Mouse (Mus musculus) neural tube, embryonic 15.5 days (tissue): ENCODE measurements around the gene Ret. TPM values are rescaled to one million over a fixed set of nuclear protein-coding genes. Genes with fewer than 3 reads are reported as not detected.

Experiments used
- ATAC-seq: fragments of 200-750 bp; cut with Nextera tagmentation; 2 replicates; pipeline ENCODE4 v1.8.0; 2017; ENCODE audit warnings: mild to moderate bottlenecking, moderate TSS enrichment, moderate library complexity; ENCODE audit not compliant: low FRiP score
- H3K27ac ChIP-seq: fragments of 300-500 bp; sonication (generic); replicated peaks from 2 replicates; pipeline ENCODE4 v1.5.1; 2015; ENCODE audit warnings: mild to moderate bottlenecking, inconsistent platforms
- H3K27me3 ChIP-seq: fragments of 300-500 bp; sonication (generic); replicated peaks from 2 replicates; pipeline ENCODE4 v1.6.1; 2015; ENCODE audit warnings: inconsistent platforms
- H3K36me3 ChIP-seq: fragments of 300-500 bp; sonication (generic); 2 replicates; pipeline ENCODE4 v1.6.1; 2015; ENCODE audit warnings: inconsistent platforms
- H3K4me1 ChIP-seq: fragments of 300-500 bp; sonication (generic); 2 replicates; pipeline ENCODE4 v1.6.1; 2015; ENCODE audit warnings: inconsistent platforms
- H3K4me2 ChIP-seq: fragments of 300-500 bp; sonication (generic); 2 replicates; pipeline ENCODE4 v1.6.1; 2015; ENCODE audit warnings: inconsistent platforms, mild to moderate bottlenecking, moderate library complexity
- H3K4me3 ChIP-seq: fragments of 300-500 bp; sonication (generic); replicated peaks from 2 replicates; pipeline ENCODE4 v1.5.1; 2015; ENCODE audit warnings: mild to moderate bottlenecking, inconsistent platforms
- H3K9ac ChIP-seq: fragments of 300-500 bp; sonication (generic); replicated peaks from 2 replicates; pipeline ENCODE4 v1.6.1; 2015; ENCODE audit warnings: mild to moderate bottlenecking, inconsistent platforms
- H3K9me3 ChIP-seq: fragments of 300-500 bp; sonication (generic); replicated peaks from 2 replicates; pipeline ENCODE4 v1.6.1; 2016; ENCODE audit warnings: inconsistent platforms
- WGBS: fragments of 180-500 bp; shearing (Covaris S2); methylation state at CpG from one replicate; pipeline ENCODE4 v1.1.7; 2015; ENCODE audit warnings: mixed read lengths; 5-methylcytosine and 5-hydroxymethylcytosine counted together
- polyA plus RNA-seq: library from polyadenylated mRNA; unstranded; fragments of >200 nt; fragmentation: Nextera tagmentation; extraction: Ambion mirVana; gene quantifications from 2 replicates; pipeline ENCODE4 v1.2.1, GENCODE M21; 2015

Gene Ret
- polyA plus RNA-seq, 1 experiment from 2014 or later, result 30.1 TPM

GRCm38 (mm10) chr6:118173975-118174328, 23.6 kb downstream of the Ret start:
- Histone ChIP-seq H3K4me1 (no peaks in the 10 kb centered on the region), H3K4me3 (no peak overlapping the region), H3K9me3 (no peaks in the 10 kb centered on the region), H3K4me2 (no peak overlapping the region), H3K27me3 (no peaks in the 10 kb centered on the region), H3K9ac (no peak overlapping the region), H3K36me3 (no peaks in the 10 kb centered on the region), H3K27ac (no peak overlapping the region)
- ATAC-seq, result no peak
- 80% methylated on average over 5 of the region's 5 CpGs for WGBS

- no peaks in the 10 kb centered on the region for H3K36me3 ChIP-seq
- H3K9ac ChIP-seq, result no peak overlapping the region
- WGBS, result 93% methylated on average over 18 of the region's 18 CpGs
- H3K9me3 ChIP-seq, result no peaks in the 10 kb centered on the region
- H3K27me3 ChIP-seq, result no peaks in the 10 kb centered on the region
- H3K4me2 ChIP-seq, result no peak overlapping the region
- no peak overlapping the region for H3K4me3 ChIP-seq
- no peaks in the 10 kb centered on the region for H3K4me1 ChIP-seq
- no peak for ATAC-seq
- no peak overlapping the region for H3K27ac ChIP-seq
Measured at GRCm38 (mm10) chr6:118173251-118173974, 24.1 kb downstream of the Ret start.

- no peak overlapping the region for H3K27ac ChIP-seq
- no peak overlapping the region for H3K4me3 ChIP-seq
- H3K36me3 ChIP-seq, result no peaks in the 10 kb centered on the region
- H3K9me3 ChIP-seq, result no peaks in the 10 kb centered on the region
- H3K9ac ChIP-seq, result no peak overlapping the region
- H3K27me3 ChIP-seq, result no peaks in the 10 kb centered on the region
- H3K4me2 ChIP-seq, result no peak overlapping the region
- H3K4me1 ChIP-seq, result no peaks in the 10 kb centered on the region
- 90% methylated on average over 7 of the region's 7 CpGs for WGBS
- ATAC-seq, result no peak
Measured at GRCm38 (mm10) chr6:118171386-118171785, 26.1 kb downstream of the Ret start.

GRCm38 (mm10) chr6:118168106-118168505, 29.4 kb downstream of the Ret start:
- Histone ChIP-seq H3K36me3 (no peaks in the 10 kb centered on the region), H3K4me2 (no peak overlapping the region), H3K4me3 (no peak overlapping the region), H3K4me1 (no peaks in the 10 kb centered on the region), H3K9ac (no peak overlapping the region), H3K27ac (no peak overlapping the region), H3K27me3 (no peaks in the 10 kb centered on the region), H3K9me3 (no peaks in the 10 kb centered on the region)
- no peak for ATAC-seq
- WGBS, result 88% methylated on average over 14 of the region's 14 CpGs

- H3K27me3 ChIP-seq, result no peaks in the 10 kb centered on the region
- WGBS, result 88% methylated on average over 9 of the region's 9 CpGs
- H3K9ac ChIP-seq, result no peak overlapping the region
- no peaks in the 10 kb centered on the region for H3K36me3 ChIP-seq
- no peak overlapping the region for H3K27ac ChIP-seq
- H3K4me1 ChIP-seq, result no peaks in the 10 kb centered on the region
- no peaks in the 10 kb centered on the region for H3K9me3 ChIP-seq
- no peak overlapping the region for H3K4me2 ChIP-seq
- H3K4me3 ChIP-seq, result no peak overlapping the region
- no peak for ATAC-seq
Measured at GRCm38 (mm10) chr6:118167013-118167412, 30.5 kb downstream of the Ret start.

GRCm38 (mm10) chr6:118165516-118165915, 32.0 kb downstream of the Ret start:
- no peaks in the 10 kb centered on the region for H3K27me3 ChIP-seq
- no peaks in the 10 kb centered on the region for H3K36me3 ChIP-seq
- H3K27ac ChIP-seq, result no peak overlapping the region
- no peaks in the 10 kb centered on the region for H3K4me1 ChIP-seq
- no peak overlapping the region for H3K9ac ChIP-seq
- no peak for ATAC-seq
- H3K4me3 ChIP-seq, result no peak overlapping the region
- no peak overlapping the region for H3K4me2 ChIP-seq
- WGBS, result 89% methylated on average over 1 of the region's 1 CpGs
- H3K9me3 ChIP-seq, result no peaks in the 10 kb centered on the region

- no peak for ATAC-seq
- Histone ChIP-seq H3K27me3 (no peaks in the 10 kb centered on the region), H3K4me1 (no peaks in the 10 kb centered on the region), H3K4me3 (no peak overlapping the region), H3K27ac (no peak overlapping the region), H3K4me2 (no peak overlapping the region), H3K9me3 (no peaks in the 10 kb centered on the region), H3K9ac (no peak overlapping the region), H3K36me3 (no peaks in the 10 kb centered on the region)
- 75% methylated on average over 8 of the region's 8 CpGs for WGBS
Measured at GRCm38 (mm10) chr6:118164691-118165090, 32.8 kb downstream of the Ret start.

- H3K9me3 ChIP-seq, result no peaks in the 10 kb centered on the region
- H3K4me1 ChIP-seq, result no peaks in the 10 kb centered on the region
- no peak overlapping the region for H3K4me3 ChIP-seq
- H3K27ac ChIP-seq, result no peak overlapping the region
- no peak overlapping the region for H3K4me2 ChIP-seq
- 0 out of 2 replicates have a peak, but pooled peaks cover 2% of the 10 kb centered on the region for H3K36me3 ChIP-seq
- ATAC-seq, result no peak
- no peak overlapping the region for H3K9ac ChIP-seq
- H3K27me3 ChIP-seq, result no peaks in the 10 kb centered on the region
- 94% methylated on average over 2 of the region's 2 CpGs for whole genome bisulfite sequencing
Measured at GRCm38 (mm10) chr6:118163086-118163485, 34.4 kb downstream of the Ret start.

GRCm38 (mm10) chr6:118162457-118163082, 34.9 kb downstream of the Ret start:
- Histone ChIP-seq H3K36me3 (0 out of 2 replicates have a peak, but pooled peaks cover 2% of the 10 kb centered on the region), H3K4me2 (no peak overlapping the region), H3K27me3 (no peaks in the 10 kb centered on the region), H3K9ac (no peak overlapping the region), H3K27ac (no peak overlapping the region), H3K4me1 (no peaks in the 10 kb centered on the region), H3K9me3 (no peaks in the 10 kb centered on the region), H3K4me3 (no peak overlapping the region)
- ATAC-seq, result no peak
- 91% methylated on average over 12 of the region's 12 CpGs for WGBS

- Histone ChIP-seq H3K4me1 (no peaks in the 10 kb centered on the region), H3K27ac (no peak overlapping the region), H3K4me3 (no peak overlapping the region), H3K9ac (no peak overlapping the region), H3K4me2 (no peak overlapping the region), H3K9me3 (no peaks in the 10 kb centered on the region), H3K27me3 (no peaks in the 10 kb centered on the region), H3K36me3 (no peaks in the 10 kb centered on the region)
- 76% methylated on average over 5 of the region's 5 CpGs for WGBS
- no peak for ATAC-seq
Measured at GRCm38 (mm10) chr6:118153091-118153490, 44.4 kb downstream of the Ret start.

- WGBS, result 80% methylated on average over 8 of the region's 8 CpGs
- Histone ChIP-seq H3K27ac (no peak overlapping the region), H3K27me3 (no peaks in the 10 kb centered on the region), H3K9ac (no peak overlapping the region), H3K4me2 (no peak overlapping the region), H3K9me3 (no peaks in the 10 kb centered on the region), H3K4me3 (no peak overlapping the region), H3K36me3 (no peaks in the 10 kb centered on the region), H3K4me1 (no peaks in the 10 kb centered on the region)
- ATAC-seq, result no peak
Measured at GRCm38 (mm10) chr6:118150988-118151387, 46.5 kb downstream of the Ret start.

- no peak overlapping the region for H3K4me2 ChIP-seq
- H3K4me1 ChIP-seq, result no peaks in the 10 kb centered on the region
- no peaks in the 10 kb centered on the region for H3K9me3 ChIP-seq
- no peak for ATAC-seq
- no peak overlapping the region for H3K9ac ChIP-seq
- no peak overlapping the region for H3K27ac ChIP-seq
- H3K36me3 ChIP-seq, result no peaks in the 10 kb centered on the region
- H3K4me3 ChIP-seq, result no peak overlapping the region
- 88% methylated on average over 2 of the region's 2 CpGs for WGBS
- no peaks in the 10 kb centered on the region for H3K27me3 ChIP-seq
Measured at GRCm38 (mm10) chr6:118150538-118150937, 47.0 kb downstream of the Ret start.
